Mouse (Mus musculus): ENCODE results near the gene Pi16. TPM values are rescaled to one million over a fixed set of nuclear protein-coding genes. Genes with fewer than 3 reads are reported as not detected.

The Pi16 gene
- polyA plus RNA-seq, 1 experiment from 2014 or later = 0.32 TPM

GRCm38 (mm10) chr17:29321765-29322602 lies 4.5 kb downstream of the Pi16 start:
- WGBS = 20% methylated on average over 41 of the region's 41 CpGs
- Histone ChIP-seq H3K4me1 (ENCODE audit: control insufficient read depth, insufficient read depth, low read length) (peaks cover 12% of the 10 kb centered on the region), H3K36me3 (ENCODE audit: control insufficient read depth, insufficient read depth, low read length) (no peaks in the 10 kb centered on the region), H3K9ac (ENCODE audit: low read depth, low read length) (peak overlapping the region; percentile 18; the same call in 1 of the 2 replicates), H3K9me3 (ENCODE audit: control insufficient read depth, low read length) (no peaks in the 10 kb centered on the region), H3K27me3 (ENCODE audit: control insufficient read depth, insufficient read depth, low read length) (peaks cover 32% of the 10 kb centered on the region), H3K27ac (ENCODE audit: low read depth, low read length) (no peak overlapping the region), H3K4me3 (ENCODE audit: low read length) (peak overlapping the region; percentile 17; the same call in 1 of the 2 replicates), H3K4me2 (replicated peaks; ENCODE audit: low read depth, low read length) (peak overlapping the region; percentile 36)
- no peak; the same call in 1 of the 2 replicates for ATAC-seq (ENCODE audit: low FRiP score, low TSS enrichment)

- H3K27ac ChIP-seq (ENCODE audit: low read depth, low read length) = no peak overlapping the region
- H3K9me3 ChIP-seq (ENCODE audit: control insufficient read depth, low read length) = no peaks in the 10 kb centered on the region
- peak overlapping the region; percentile 17; the same call in 1 of the 2 replicates for H3K4me3 ChIP-seq (ENCODE audit: low read length)
- whole genome bisulfite sequencing = 13% methylated on average over 18 of the region's 18 CpGs
- ATAC-seq (ENCODE audit: low FRiP score, low TSS enrichment) = peak; percentile 58; the same call in 1 of the 2 replicates
- peaks cover 14% of the 10 kb centered on the region for H3K4me1 ChIP-seq (ENCODE audit: control insufficient read depth, insufficient read depth, low read length)
- no peaks in the 10 kb centered on the region for H3K36me3 ChIP-seq (ENCODE audit: control insufficient read depth, insufficient read depth, low read length)
- peaks cover 36% of the 10 kb centered on the region for H3K27me3 ChIP-seq (ENCODE audit: control insufficient read depth, insufficient read depth, low read length)
- H3K4me2 ChIP-seq (replicated peaks; ENCODE audit: low read depth, low read length) = peak overlapping the region; percentile 36
- H3K9ac ChIP-seq (ENCODE audit: low read depth, low read length) = no peak overlapping the region
Measured at GRCm38 (mm10) chr17:29322603-29322962, 5.1 kb downstream of the Pi16 start.

- H3K4me2 ChIP-seq (replicated peaks; ENCODE audit: low read depth, low read length) = no peak overlapping the region
- H3K4me1 ChIP-seq (ENCODE audit: control insufficient read depth, insufficient read depth, low read length) = peaks cover 14% of the 10 kb centered on the region
- no peak overlapping the region for H3K27ac ChIP-seq (ENCODE audit: low read depth, low read length)
- peaks cover 36% of the 10 kb centered on the region for H3K27me3 ChIP-seq (ENCODE audit: control insufficient read depth, insufficient read depth, low read length)
- H3K4me3 ChIP-seq (ENCODE audit: low read length) = no peak overlapping the region
- no peaks in the 10 kb centered on the region for H3K36me3 ChIP-seq (ENCODE audit: control insufficient read depth, insufficient read depth, low read length)
- WGBS = 90% methylated on average over 3 of the region's 3 CpGs
- no peaks in the 10 kb centered on the region for H3K9me3 ChIP-seq (ENCODE audit: control insufficient read depth, low read length)
- no peak for ATAC-seq (ENCODE audit: low FRiP score, low TSS enrichment)
- no peak overlapping the region for H3K9ac ChIP-seq (ENCODE audit: low read depth, low read length)
Measured at GRCm38 (mm10) chr17:29323625-29324024, 6.1 kb downstream of the Pi16 start.

- peak overlapping the region; percentile 34; the same call in 1 of the 2 replicates for H3K9ac ChIP-seq (ENCODE audit: low read depth, low read length)
- peaks cover 34% of the 10 kb centered on the region for H3K27me3 ChIP-seq (ENCODE audit: control insufficient read depth, insufficient read depth, low read length)
Measured at GRCm38 (mm10) chr17:29325831-29326230, 8.4 kb downstream of the Pi16 start.

GRCm38 (mm10) chr17:29326531-29327529 lies 9.3 kb downstream of the Pi16 start:
- ATAC-seq (ENCODE audit: low FRiP score, low TSS enrichment) = peak; percentile 12; the same call in 1 of the 2 replicates

More at GRCm38 (mm10) chr17:29325831-29326230, 8.4 kb downstream of the Pi16 start:
- Histone ChIP-seq H3K4me1 (ENCODE audit: control insufficient read depth, insufficient read depth, low read length) (peaks cover 14% of the 10 kb centered on the region), H3K4me3 (ENCODE audit: low read length) (no peak overlapping the region), H3K27ac (ENCODE audit: low read depth, low read length) (no peak overlapping the region), H3K36me3 (ENCODE audit: control insufficient read depth, insufficient read depth, low read length) (no peaks in the 10 kb centered on the region), H3K9me3 (ENCODE audit: control insufficient read depth, low read length) (no peaks in the 10 kb centered on the region), H3K4me2 (replicated peaks; ENCODE audit: low read depth, low read length) (no peak overlapping the region)
- WGBS = 65% methylated on average over 13 of the region's 13 CpGs
- ATAC-seq (ENCODE audit: low FRiP score, low TSS enrichment) = no peak

GRCm38 (mm10) chr17:29327691-29328090 lies 10.2 kb downstream of the Pi16 start:
- H3K4me3 ChIP-seq (ENCODE audit: low read length) = no peak overlapping the region
- peaks cover 14% of the 10 kb centered on the region for H3K4me1 ChIP-seq (ENCODE audit: control insufficient read depth, insufficient read depth, low read length)
- 74% methylated on average over 9 of the region's 9 CpGs for WGBS
- peaks cover 18% of the 10 kb centered on the region for H3K27me3 ChIP-seq (ENCODE audit: control insufficient read depth, insufficient read depth, low read length)
- H3K9ac ChIP-seq (ENCODE audit: low read depth, low read length) = no peak overlapping the region
- H3K36me3 ChIP-seq (ENCODE audit: control insufficient read depth, insufficient read depth, low read length) = peaks cover 12% of the 10 kb centered on the region
- no peak overlapping the region for H3K4me2 ChIP-seq (replicated peaks; ENCODE audit: low read depth, low read length)
- no peak overlapping the region for H3K27ac ChIP-seq (ENCODE audit: low read depth, low read length)
- ATAC-seq (ENCODE audit: low FRiP score, low TSS enrichment) = no peak
- no peaks in the 10 kb centered on the region for H3K9me3 ChIP-seq (ENCODE audit: control insufficient read depth, low read length)

More at GRCm38 (mm10) chr17:29326531-29327529, 9.3 kb downstream of the Pi16 start:
- Histone ChIP-seq H3K27ac (ENCODE audit: low read depth, low read length) (no peak overlapping the region), H3K4me3 (ENCODE audit: low read length) (peak overlapping the region; percentile 23), H3K27me3 (ENCODE audit: control insufficient read depth, insufficient read depth, low read length) (peaks cover 26% of the 10 kb centered on the region), H3K4me1 (ENCODE audit: control insufficient read depth, insufficient read depth, low read length) (peaks cover 14% of the 10 kb centered on the region), H3K4me2 (replicated peaks; ENCODE audit: low read depth, low read length) (peak overlapping the region; percentile 68), H3K9ac (ENCODE audit: low read depth, low read length) (peak overlapping the region; percentile 34), H3K36me3 (ENCODE audit: control insufficient read depth, insufficient read depth, low read length) (peaks cover 4% of the 10 kb centered on the region), H3K9me3 (ENCODE audit: control insufficient read depth, low read length) (no peaks in the 10 kb centered on the region)
- 18% methylated on average over 52 of the region's 52 CpGs for WGBS

- Histone ChIP-seq H3K4me1 (ENCODE audit: control insufficient read depth, insufficient read depth, low read length) (peaks cover 12% of the 10 kb centered on the region), H3K27me3 (ENCODE audit: control insufficient read depth, insufficient read depth, low read length) (peaks cover 15% of the 10 kb centered on the region), H3K9me3 (ENCODE audit: control insufficient read depth, low read length) (no peaks in the 10 kb centered on the region), H3K4me3 (ENCODE audit: low read length) (no peak overlapping the region), H3K27ac (ENCODE audit: low read depth, low read length) (no peak overlapping the region), H3K4me2 (replicated peaks; ENCODE audit: low read depth, low read length) (no peak overlapping the region), H3K36me3 (ENCODE audit: control insufficient read depth, insufficient read depth, low read length) (peaks cover 31% of the 10 kb centered on the region), H3K9ac (ENCODE audit: low read depth, low read length) (no peak overlapping the region)
- whole genome bisulfite sequencing = 89% methylated on average over 3 of the region's 3 CpGs
- ATAC-seq (ENCODE audit: low FRiP score, low TSS enrichment) = no peak
Measured at GRCm38 (mm10) chr17:29330221-29330620, 12.7 kb downstream of the Pi16 start.

GRCm38 (mm10) chr17:29330671-29331410 lies 13.4 kb downstream of the Pi16 start:
- ATAC-seq (ENCODE audit: low FRiP score, low TSS enrichment) = peak; percentile 37; the same call in 1 of the 2 replicates
- H3K4me3 ChIP-seq (ENCODE audit: low read length) = no peak overlapping the region
- peaks cover 37% of the 10 kb centered on the region for H3K36me3 ChIP-seq (ENCODE audit: control insufficient read depth, insufficient read depth, low read length)
- H3K27me3 ChIP-seq (ENCODE audit: control insufficient read depth, insufficient read depth, low read length) = peaks cover 11% of the 10 kb centered on the region
- H3K4me2 ChIP-seq (replicated peaks; ENCODE audit: low read depth, low read length) = no peak overlapping the region
- H3K27ac ChIP-seq (ENCODE audit: low read depth, low read length) = peak overlapping the region; percentile 56
- H3K4me1 ChIP-seq (ENCODE audit: control insufficient read depth, insufficient read depth, low read length) = peaks cover 12% of the 10 kb centered on the region
- H3K9ac ChIP-seq (ENCODE audit: low read depth, low read length) = no peak overlapping the region
- H3K9me3 ChIP-seq (ENCODE audit: control insufficient read depth, low read length) = no peaks in the 10 kb centered on the region
- WGBS = 29% methylated on average over 5 of the region's 5 CpGs

Data from kidney, embryonic 14.5 days (tissue).